Mouse (Mus musculus) urinary bladder, postnatal 14 days (tissue): ENCODE measurements at regions not wholly inside any gene's neighbourhood (a gene's known extent, or its start where the extent isn't known, plus 50 kb on each side); places are given as distances from the start of the nearest gene placed in this dataset.
A peak's percentile ranks its signal among the peaks of the same experiment; 100 is the strongest.

ENCODE experiments used
- DNase-seq: peaks from one replicate; pipeline ENCODE4 v3.0.0; 2021; ENCODE audit warnings: low spot score

DNA sequence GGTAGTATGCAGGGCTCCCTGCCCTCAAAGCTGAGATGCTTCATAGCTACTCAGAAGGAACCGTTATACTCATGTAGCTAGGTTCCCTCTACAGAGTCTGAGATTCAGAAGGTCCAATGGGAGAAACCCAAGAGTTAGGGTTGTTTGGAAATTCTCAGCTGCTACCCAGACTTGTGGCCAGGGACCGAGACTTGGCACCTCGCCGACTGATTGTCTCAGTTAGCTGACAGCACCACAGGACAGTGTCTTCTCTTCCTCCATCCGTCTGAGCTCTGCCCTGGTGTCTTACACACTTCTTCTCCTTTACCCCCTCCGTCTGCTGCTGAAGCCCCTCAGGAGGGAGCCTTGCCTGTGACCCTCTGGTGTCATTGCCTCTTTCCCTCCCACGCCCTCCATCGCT, 329.6 kb upstream of the Prox1 start:
- DNase-seq, result no peak

DNA sequence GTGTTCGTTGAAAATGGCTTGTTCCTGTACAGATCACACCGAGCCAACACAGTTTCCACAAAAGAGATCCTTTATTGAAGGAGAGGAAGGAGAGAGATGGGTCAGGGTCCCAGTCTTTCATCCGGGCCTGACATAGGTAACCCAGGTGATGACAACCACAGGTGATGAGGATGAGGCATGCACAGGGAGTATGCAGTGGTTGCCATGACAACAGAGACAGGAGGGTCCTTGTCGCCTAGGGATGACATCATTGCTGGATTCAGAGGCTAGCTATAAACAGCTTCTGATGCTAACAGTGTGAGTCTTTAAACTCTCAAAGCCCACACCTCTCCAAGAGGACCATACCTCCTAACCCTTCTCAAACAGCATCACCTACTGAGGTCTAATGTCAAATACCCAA, 327.0 kb upstream of the Prox1 start:
- DNase-seq, result no peak

DNA sequence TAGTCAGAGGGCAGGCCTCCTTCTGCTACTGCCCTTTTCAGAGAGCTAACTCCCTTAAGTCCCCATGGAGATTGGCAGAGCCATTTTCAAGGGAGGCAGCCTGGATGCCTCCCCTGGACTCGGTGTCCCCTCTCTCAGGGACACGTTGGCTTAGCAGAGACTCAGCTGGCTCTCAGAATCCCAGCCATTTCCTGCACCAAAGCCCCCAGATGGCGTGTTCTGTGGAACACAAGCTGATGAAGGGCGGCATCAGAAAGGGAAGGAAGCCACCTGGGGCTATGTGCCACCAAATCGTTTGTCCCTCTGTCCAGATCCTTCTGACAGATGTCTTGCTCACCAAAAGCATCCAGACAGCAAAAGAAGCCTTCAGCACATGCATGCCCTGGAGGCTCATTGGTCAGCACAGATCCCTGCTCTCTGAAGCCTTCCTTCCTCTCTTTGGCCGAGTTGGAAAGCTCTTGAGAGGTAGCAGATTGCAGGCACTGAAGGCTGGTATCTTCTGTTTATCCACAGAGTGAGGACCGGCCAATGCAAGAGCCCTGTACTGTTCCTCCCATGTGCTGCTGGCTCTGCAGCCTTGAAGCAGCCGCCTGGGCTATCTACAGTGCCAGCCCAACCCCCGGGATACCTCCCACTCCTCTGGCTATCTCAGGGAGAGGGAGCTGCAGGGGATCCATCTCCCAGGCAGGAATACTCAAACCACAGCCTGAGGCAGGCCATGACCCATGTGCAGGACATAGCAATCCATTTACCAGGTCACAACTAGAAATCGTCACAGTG, 325.4 kb upstream of the Prox1 start:
- DNase-seq, result no peak

- DNase-seq, result no peak
These were observed 316.1 kb upstream of the Prox1 start for GRCm38 (mm10) chr1:190486551-190487104.

DNA sequence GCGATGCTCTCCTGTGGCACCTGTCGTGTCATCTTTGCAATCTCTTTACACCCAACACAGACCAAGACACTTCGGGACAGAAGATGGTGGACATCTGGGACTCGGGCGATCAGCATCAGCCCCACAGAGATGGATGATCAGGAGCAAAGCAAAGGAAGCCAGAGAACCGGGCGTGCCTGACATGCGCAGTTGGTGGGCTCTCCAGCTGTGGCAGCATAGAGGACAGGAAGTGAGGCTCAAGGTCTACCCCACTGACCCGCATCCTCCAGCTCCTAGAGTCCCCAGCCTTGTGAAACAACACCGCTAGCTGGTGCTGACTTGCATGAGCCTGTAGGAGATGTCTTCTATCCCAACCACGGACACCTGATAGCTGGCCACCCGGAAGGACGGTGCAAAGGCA, 312.9 kb upstream of the Prox1 start:
- no peak for DNase-seq

DNA sequence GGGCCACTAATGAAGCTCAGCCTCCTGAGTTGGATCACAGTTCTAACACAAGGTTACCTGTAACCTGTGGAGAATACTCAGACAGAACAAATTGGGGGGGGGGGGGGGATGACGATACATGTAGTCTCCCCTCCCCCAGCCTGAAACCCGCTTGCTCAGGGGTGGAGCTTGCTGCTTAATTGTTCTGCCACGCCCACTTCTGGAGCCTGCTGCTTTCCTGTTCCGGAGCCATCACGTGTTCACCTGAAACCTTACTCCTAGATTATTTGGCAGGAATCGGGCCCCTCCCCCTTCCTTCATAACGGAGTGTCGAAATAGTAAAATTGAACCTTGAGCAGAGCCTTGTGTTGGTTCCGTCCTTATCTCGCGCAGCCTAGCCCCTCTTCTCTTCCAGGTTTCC, 310.6 kb upstream of the Prox1 start:
- DNase-seq, result no peak

GRCm38 (mm10) chr1:190480601-190481000, 310.1 kb upstream of the Prox1 start:
- DNase-seq, result no peak

GRCm38 (mm10) chr1:190472761-190473160, 302.2 kb upstream of the Prox1 start:
- no peak for DNase-seq

- DNase-seq, result no peak
These were observed 299.8 kb upstream of the Prox1 start for GRCm38 (mm10) chr1:190470336-190470735.

GRCm38 (mm10) chr1:190457541-190458061, 287.1 kb upstream of the Prox1 start:
- DNase-seq, result no peak

- DNase-seq, result no peak
These were observed 283.0 kb upstream of the Prox1 start for GRCm38 (mm10) chr1:190453549-190453948.

DNA sequence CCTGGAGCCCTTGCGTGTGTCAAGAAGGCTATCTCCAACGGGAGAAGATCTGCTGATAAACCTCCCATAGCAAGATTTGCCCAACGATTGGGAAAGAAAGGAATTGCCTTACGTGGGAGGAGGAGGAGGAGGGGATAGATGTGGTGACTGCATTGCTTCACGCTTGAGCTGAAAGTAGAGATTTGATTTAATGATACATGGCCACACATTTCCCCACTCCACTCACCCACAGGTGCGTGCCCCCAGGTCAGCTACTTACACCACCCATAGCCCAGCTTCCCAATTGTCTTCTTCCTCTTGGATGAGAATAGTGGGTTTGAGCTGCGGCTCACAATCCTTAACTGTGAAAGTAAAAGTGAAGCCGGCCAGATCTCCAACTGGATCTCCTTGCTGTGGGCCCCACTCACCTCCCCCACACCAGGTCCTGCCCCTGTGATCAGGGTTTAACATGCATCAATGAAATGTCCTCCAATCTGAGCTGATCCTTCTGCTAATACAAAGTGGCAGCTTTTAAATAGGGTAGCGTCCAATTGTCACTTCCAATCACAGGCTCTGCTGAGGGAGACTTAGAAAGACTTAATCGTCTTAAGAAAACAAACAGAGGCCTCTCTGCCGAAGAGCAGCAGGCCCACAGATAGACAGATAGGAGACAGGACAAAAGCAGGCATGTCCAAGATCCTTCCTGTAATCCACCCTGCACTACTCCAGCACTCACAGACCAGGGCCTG, 281.8 kb upstream of the Prox1 start:
- no peak for DNase-seq

GRCm38 (mm10) chr1:190448263-190448662, 277.7 kb upstream of the Prox1 start:
- DNase-seq, result no peak

DNA sequence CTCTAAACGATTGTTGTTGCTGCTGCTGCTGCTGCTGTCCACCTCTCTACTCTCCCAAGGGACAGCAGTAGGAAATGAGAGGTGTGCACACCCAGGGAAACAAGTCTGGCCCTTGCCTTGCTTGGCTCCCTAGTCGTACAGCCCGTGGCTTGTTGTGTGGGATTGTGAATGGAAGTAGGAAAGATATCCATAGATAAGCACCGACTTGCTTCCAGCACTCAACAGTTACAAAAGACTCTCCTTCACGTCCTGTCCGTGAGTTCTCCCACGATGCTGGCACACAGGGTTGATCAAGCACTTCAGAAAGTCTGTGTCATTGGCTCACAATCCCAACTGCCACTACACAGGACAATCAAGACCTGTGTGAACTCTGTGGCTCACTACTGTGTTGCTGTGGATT, 276.7 kb upstream of the Prox1 start:
- no peak for DNase-seq

DNA sequence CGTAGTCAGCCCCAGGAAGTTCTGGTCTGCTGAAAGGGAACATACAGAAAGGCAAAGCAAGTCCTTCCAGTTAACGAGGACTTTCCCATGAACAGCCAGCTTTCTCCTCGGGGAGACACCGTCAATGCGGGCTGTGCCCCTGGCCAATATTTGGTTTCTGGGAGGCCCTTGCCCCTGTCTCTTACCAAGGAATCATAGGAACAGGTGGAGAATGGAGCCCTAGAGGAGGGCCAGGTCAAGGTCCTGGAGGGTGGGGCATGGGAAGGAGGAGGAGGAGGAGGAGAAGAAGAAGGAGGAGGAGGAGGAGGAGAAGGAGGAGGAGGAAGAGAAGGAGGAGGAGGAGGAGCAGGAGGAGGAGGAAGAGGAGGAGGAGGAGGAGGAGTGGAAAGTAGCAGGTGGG, 276.2 kb upstream of the Prox1 start:
- DNase-seq, result no peak

DNA sequence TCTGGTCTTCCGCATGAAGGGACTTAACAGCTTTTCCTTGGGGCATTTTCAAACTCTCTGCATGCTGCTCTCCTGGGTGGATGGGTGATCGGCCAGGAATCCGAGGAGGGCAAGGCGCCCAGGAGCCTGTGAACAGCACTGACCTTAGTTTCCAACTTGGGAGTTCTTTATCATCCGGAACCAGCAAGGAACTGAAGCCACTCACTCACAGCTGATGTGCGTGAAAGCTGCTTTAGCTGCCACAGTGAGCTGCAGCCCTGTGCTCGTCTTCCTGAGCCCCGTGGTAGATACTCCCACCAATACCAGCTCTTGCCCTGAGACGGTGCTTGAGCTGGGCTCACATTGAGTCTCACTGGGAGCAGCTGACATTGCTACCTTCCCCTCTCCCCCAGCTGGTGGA, 273.9 kb upstream of the Prox1 start:
- no peak for DNase-seq

DNA sequence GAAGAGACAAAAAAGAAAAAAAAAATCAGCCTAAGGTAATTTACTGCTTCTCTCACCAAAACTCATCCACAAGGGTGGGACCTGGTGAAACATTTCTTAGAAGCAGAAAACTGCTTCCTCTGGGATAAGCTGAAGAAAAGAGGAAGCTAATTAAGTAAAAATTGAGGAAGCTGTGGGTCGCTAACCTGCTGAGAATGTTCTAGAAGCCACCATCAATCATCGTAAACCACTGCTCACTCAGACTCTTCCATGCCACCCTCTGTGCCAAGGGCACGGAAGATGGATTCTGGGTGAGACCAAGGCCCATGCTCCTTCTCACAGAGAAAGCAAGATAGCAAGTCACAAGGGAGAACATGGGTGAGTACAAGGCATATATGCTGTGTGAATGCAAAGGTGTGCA, 272.7 kb upstream of the Prox1 start:
- DNase-seq, result no peak

- no peak for DNase-seq
These were observed 271.7 kb upstream of the Prox1 start for GRCm38 (mm10) chr1:190442166-190442565.

GRCm38 (mm10) chr1:190438789-190439188, 268.3 kb upstream of the Prox1 start:
- DNase-seq, result no peak

DNA sequence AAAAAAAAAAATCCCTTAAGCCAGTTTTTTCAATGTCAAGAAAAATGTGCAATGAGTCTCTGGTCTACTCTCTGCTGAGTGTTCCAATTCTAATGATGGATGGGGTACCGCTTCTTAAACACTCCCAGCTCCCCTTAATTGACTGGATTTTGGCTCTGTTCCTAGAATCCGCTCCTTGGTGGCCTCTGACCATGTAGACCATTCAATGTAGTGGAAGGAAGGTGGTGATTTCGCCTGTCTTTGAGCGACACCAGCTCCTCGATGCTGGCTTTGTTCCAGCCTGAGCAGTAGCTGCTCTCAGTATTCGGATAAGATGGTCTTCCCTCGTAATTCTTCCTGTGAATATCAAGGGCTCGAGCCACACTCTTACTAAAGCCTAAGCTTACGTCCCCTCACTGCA, 252.4 kb upstream of the Prox1 start:
- DNase-seq, result no peak

- DNase-seq, result peak; percentile 28
These were observed 249.2 kb upstream of the Prox1 start for GRCm38 (mm10) chr1:190419709-190420108.

- DNase-seq, result no peak
These were observed 246.8 kb upstream of the Prox1 start for GRCm38 (mm10) chr1:190417326-190417725.

- DNase-seq, result no peak
These were observed 241.2 kb upstream of the Prox1 start for GRCm38 (mm10) chr1:190411756-190412155.
